Mouse (Mus musculus): ENCODE measurements around the gene Phc3. TPM values are rescaled to one million over a fixed set of nuclear protein-coding genes. Genes with fewer than 3 reads are reported as not detected.

The Phc3 gene
- total RNA-seq, 1 experiment from 2014 or later, result 44.8 TPM

DNA sequence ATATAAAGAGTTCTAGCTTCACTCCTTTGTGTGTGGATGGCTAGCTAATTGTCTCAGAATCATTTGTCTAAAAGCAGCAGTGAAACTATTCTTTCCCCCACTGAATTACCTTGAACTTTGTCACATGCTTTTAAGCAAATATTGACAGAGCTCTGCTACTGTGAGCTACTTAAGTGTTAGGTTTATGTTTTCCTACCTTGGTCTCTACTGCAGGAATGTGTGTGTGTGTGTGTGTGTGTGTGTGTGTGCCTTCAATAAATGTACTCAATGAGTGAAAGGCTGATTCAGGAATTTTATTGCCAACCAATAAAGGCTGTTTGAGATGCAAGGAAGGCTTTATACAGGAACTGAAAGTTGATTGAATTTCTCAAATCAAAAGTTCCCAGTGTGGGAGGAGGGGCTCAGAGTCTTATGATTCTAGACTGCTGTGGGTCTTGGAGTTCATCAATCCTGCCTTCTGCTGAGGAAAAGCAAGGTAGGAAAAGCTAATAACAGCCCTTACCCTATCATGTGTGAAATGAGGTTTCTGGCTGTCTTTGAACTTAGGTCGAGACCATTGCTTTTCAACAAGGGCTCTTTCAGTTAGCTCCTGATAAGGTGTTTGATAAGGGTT lies 7.9 kb upstream of the Phc3 start:
- DNase-seq, result no peak

DNA sequence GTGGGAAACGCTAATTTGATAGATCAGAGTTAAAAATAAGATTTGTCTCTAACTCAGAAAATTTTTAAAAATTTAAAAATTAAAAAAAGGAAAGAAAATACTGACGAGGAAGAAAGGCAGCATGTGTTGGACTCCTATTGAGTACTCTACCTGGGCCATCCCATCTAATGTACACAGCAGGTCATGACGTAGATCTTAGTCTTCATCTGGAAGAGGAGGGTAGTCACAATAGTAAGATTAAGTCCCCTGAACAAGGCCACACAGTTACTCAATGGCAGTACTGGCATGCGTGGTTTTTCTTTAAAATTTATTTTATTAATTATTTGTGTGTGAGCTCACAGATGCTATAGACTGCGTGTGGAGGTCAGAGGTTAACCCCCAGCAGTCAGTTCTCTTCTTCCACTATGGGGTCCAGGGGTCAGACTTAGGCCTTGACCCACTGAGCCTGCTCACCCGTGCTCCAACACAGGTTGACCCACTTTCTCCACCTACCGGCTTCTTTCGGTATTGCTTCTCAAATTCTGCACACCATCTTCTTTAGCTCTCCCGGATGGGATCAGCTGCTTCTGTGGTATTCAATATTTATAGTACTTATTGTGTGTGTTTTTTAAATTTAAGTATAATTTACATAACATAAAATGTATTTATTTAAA lies 6.0 kb upstream of the Phc3 start:
- peak; percentile 53 for DNase-seq

DNA sequence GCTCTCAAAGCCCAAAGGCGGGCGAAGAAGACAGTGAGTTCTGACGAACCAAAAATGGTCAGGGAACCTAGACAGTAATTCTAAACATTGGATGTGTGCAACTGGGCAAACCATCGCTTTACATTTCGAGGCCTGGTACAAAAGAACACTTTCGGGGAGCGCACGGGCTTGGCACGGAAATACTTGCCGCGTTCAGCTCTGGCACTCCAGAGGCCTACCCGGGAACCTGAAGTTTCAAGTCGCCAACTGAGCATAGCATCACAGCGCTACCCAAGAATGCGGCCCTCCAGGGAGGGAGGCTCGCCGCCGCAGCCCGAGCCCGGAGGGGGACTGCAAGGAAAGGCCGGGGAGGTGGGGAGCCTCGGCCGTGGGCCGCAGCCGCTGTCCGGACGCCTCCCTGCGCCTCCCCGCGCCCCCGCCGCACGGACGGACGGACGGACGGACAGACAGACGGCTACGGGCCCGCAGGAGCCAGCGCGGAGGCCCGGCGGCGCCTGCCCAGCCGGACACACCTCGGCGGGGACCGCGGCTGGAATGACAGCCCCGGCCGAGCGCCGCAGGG lies 603 bp downstream of the Phc3 start:
- peak; percentile 49 for DNase-seq

DNA sequence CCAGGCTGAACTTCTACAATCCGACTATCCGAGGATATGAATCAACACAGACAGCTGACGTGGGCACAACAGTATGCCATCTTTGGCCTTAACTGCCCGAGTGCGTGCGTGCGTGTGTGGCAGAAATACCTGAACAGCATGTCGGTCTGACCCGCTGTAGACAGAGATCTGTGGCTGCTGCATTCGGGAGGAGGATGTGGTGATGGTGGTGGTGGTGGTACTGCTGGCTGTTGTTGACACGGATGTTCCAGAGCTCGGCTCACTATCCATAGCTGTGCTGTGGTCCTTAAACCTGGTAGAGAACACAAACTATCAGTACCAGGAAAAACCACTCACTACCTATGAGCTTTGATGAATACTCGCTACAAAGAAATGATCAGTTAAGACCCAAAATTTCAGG lies 3.6 kb downstream of the Phc3 start:
- DNase-seq, result no peak

DNA sequence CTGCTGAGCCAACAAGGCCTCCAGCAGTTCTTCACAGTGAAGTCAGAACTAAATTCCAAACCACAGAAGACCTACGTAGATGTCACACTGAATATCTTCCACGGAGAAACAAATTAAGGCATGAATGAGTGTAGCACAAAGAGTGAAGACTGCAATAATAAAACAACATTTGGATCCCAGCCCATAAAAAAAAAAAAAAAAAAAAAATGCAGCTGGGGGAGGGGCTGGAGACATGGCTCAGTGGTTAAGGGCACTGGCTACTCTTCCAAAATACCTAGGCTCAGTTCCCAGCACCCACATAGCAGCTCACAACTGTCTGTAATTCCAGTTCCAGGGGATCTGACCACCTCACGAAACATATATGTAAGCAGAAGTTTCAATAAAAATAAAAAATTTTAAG lies 5.0 kb downstream of the Phc3 start:
- DNase-seq, result no peak

DNA sequence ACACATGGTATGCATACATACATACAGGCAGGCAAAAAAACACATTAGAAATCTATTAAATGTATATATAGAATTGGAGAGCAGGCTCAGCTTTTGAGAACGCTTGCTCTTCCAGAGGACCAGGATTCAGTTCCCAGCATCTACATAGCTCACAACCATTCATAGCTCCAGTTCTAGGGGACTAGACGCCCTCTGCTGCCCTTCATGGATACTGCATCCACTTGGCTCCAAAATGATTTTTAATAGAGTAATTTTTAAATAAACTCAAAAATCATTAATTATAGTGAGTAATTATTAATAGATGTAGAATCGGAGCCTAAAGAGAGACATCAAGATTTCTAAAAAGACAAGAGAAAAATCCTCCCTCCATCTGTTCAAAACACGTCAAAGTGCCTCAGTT lies 6.1 kb downstream of the Phc3 start:
- DNase-seq, result no peak

DNA sequence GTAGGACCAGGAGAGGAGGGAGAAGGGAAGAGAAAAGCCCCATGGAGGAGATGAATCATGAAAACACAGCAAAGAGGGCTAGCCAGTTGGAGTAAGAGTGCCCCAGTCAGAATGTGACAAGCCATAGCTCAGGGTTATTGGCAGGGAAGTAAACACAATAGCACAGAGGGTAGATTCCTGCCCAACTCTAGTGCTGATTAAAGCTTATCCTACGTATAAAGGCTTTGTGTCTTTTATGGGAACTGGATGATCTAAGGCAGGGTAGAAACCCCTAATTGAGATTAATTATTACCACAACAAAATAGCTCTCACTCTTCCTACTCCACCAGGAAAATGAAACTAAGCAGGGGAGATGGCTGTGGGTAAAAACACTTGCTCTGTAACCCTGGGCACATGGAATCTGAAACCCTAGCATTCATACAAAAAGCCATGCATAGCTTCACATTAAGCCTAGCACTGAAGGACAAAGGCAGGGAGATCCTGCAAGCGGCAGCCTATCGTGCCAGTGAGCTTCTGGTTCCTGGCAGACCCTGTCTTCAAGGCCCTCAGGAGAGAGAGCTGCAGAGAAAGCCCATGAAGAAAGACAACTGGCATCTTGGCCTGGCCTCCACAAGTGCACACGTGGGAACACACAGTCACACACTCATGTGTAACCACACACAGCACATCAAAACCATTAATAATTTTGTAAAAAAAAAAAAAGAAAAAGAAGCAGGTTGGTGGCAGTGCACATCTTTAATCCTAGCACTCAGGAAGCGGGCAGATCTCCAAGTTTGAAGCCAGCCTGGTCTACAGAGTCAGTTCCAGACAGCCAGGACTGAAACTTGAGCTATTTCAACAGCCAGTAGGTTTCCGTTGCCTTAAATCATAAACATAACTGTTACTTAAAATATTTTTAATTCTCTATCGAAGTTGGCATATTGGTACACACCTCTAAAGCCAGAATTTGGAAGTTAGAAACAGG lies 9.1 kb downstream of the Phc3 start:
- no peak for DNase-seq

DNA sequence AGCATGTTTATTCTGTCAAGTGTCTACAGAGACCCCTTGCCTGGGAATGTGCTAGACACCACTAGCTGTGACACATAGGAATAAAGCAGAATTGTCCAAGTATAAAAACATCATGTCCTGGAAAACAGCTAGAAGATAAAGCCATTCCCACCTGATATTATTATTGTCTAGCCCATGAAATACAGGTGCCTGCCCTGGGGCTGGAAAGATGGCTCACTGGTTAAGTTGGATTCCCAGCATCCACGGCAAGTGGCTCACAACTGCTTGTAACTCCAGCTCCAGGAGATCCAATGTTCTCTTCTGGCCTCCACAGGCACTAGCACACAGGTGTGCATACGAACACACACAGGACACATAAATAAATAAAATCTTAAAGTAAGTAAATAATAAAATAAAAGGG lies 10.5 kb downstream of the Phc3 start:
- no peak for DNase-seq

DNA sequence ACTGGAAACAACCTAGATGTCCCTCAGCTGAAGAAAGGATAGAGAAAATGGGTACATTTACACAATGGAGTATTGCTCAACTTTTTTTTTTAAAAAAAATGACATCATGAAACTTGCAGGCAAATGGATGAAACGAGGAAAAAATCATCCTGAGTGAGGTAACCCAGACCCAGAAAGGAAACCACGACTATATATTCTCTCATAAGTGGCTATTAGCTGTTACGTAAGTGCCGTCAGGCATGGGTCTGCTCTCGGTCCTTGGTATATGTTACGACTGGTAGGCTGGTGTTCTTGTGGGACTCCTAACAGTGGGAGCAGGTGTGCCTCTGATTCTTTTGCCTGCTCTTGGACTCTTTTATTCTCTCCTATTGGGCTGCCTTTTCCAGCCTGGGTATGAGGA lies 12.9 kb downstream of the Phc3 start:
- DNase-seq, result no peak

DNA sequence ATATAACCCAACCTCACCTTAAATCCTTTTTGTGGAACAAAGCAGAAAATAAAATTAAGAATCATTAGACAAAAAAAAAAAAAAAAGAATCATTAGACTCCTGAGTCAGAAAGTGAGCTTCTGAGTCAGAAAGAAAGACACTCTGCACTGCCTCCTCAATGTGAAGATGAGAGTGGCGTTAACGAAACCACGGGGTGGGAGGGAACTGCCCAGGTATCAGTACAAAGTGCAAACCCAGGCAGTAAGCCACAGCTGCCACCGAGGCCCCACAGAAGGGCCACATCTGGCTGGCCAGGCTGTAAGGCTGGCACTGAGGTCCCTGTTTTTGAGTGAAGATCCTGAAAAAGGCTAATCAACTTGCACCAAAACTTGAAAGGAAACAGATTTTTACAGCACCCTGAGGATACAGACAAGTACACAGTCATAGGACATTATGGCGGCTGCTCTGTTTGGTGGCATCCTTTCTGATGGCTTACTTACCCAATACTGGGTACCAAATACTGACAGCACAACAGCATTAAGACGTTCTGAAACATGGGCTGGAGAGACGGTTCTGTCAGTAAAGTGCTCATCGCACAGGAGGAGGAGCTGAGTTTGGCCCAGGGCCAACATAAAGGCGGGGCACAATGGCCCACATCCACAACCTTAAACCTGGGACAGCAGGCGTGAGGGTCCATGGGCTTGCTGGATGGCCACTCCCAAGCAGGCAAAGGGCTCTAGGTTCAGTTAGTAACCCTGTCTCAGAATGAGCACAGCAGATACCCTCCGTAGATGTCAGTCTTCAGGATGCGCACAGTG lies 16.7 kb downstream of the Phc3 start:
- DNase-seq, result no peak

DNA sequence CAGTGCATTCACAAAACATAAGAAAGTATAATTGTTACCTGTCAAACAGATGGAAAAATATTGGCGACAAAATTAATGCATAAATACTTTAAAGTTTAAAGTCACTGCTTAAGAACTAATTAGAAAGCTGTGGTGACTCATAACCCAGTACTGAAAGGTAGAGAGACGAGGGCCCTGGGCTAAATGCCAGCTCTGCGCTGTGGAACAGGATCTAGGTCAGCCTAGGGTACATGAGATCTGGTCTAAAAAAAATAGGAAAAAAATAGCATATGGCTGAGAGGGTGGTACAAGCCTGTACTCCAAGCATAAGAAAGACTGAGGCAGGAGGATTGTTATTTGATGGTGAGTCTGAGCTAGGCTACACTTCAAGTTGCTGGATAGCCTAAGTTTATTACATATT lies 17.6 kb downstream of the Phc3 start:
- peak; percentile 80 for DNase-seq

DNA sequence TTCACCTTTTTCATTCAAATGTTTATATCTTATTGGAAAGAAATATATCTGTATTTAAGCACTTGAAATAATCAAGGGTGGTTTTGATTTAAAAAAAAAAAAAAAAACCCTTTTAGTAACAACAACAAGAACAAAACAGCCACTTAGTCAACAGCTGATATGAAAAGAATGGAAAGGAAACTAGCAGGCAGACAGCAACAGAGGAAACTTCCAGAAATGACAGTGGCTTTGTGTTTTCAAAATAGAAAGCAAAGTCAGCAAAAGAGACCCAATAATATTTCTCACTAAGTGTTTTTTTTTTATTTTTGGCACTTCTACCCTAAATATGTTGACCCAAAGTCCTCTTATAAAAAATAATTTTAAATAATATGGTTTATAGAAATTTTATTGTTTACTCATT lies 34.8 kb downstream of the Phc3 start:
- no peak for DNase-seq

DNA sequence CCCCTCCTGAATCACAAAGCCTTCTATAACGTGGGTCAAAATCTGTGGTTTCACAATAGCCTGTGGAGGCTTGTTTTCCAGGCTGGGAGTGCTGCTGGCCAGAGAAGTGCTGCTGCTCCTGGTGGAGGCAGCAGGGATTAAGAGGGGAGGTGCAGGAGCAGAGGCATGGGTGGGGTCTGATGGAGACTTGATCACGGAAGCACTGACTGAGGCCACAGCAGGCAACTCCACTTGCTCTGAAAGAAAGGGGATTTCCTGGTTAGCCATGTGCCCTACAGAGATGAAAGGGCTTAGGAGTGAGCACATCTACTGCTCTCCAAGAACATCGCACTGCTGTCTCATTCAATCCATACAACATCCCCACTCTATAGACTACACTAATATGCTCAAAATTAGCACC lies 39.4 kb downstream of the Phc3 start:
- DNase-seq, result no peak

DNA sequence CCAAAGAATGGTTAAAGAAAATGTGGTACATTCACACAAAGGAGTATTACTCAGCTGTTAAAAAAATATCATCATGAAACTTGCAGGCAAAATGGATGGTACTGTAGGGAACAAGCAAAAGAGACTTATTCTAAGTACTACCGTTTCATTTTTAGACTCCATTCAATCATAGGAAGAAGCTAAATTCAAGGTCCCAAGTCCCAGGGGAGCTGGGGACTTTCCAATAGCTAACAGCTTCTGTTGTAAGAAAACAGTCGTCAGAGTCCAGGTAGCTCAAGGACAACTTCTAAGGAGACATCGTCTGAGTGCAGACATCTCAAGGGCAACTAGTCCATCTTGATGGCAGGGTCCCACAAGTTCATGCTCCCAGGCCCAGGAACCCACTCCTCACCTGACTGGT lies 41.6 kb downstream of the Phc3 start:
- DNase-seq, result no peak

DNA sequence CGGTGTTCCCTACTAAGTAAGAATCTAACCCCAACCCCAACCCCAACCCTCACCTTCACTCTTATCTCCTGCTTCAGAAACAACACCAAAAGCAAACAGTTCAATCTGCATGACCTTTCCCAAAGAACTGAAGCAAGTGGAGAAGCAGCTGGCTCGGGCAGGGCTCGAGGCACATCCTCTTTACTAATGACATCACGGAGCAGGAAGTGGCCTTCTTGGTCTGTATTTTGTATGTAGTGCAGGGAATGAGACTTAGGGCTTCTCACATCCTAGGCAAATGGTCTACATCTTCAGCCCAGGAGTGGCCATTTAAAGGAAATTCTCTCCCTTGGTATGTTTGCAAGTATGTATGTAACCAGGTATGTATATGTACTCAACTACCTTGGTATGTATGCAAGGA lies 52.1 kb downstream of the Phc3 start:
- DNase-seq, result no peak

DNA sequence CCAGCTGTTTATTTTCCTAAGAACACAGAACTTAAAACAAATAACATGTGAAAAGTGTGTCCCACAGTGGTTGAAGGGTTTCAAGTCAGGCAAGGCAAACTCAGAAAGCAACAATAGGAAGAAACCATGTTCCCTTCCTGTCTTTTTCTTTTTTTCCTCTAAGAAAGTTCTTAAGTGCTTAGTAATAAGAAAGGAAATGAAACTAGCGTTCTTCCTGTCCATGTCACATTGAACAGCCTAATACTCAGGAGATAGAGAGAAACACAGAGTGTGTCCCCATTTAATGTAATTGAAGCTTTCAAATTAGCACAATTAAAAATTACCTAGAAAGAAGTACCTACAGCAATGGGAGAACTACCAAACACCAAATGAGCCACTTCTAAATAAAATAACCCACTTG lies 64.6 kb downstream of the Phc3 start:
- DNase-seq, result no peak

DNA sequence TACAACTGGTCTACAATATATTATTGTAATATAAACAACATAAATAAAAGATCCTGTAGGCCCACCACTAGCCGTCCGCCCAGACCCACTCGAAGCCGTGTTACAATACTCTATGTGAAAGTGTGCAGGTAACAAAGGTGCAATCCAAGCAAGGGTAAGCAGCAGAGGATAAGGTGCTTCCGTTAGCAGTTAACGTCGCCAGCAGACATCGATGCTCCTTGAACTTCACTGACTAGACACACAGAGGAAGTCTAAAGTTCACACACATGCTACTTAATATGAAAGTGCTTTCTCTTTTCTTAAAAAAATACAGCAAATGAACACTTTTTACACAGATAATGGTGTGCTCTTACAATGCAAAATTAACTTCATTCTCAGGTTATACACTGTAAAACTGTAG lies 69.8 kb downstream of the Phc3 start:
- DNase-seq, result no peak

DNA sequence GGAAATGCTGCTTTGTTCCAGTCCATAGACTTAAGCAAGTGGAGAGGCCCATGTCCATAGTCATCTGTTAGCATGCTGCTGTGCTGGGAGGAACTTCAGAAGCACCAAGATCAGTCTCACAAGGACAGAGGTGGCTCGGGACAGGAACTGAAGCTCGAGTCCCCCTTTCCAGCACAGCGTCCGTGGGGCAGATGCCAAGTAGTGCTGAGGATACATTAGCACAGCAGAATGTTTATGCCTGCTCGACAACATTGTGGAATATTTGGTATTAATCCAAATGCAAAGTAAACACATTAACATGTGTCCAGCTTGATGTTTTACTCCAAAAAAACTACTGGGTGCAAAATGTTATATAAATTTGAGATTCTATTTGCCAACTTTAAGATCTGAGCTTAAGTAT lies 72.5 kb downstream of the Phc3 start:
- no peak for DNase-seq

DNA sequence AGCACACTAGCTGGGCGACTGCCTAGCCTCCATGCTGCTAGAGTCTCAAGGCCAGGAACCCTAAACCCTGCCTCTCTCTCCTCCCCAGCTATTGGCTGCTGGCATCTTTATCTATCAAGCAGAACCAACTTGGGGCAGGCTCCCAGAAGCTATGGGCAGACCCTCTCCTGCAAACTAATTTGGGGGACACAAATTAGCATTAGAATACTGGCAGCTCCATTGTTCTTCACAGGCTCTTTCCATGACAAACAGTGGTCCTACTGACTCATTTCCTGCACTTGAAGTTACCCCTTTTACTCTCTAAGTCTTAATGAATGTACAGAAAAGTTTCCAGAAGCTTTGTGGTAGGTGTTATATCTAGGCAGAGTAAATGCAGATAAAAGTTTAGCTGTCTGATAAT lies 80.2 kb downstream of the Phc3 start:
- no peak for DNase-seq

DNA sequence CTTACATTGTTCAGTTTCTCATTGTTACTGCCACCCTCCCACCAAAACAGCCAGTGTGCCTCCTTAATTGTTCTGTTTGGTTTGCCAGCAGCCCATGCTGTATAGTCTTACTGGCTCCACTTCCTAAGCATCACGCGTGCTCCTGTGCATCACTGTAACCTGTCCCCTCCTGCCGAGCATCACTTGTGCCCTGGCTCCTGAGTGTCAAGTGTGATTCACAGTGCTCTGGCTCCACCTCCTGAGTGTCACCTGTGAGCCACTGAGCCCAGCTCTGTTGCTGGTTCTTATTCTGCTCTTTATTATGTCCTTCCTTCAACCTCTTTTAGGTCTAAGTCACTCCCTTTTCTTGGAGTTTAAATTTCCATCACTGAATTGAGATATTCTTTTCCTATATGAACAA lies 81.8 kb downstream of the Phc3 start:
- DNase-seq, result no peak

DNA sequence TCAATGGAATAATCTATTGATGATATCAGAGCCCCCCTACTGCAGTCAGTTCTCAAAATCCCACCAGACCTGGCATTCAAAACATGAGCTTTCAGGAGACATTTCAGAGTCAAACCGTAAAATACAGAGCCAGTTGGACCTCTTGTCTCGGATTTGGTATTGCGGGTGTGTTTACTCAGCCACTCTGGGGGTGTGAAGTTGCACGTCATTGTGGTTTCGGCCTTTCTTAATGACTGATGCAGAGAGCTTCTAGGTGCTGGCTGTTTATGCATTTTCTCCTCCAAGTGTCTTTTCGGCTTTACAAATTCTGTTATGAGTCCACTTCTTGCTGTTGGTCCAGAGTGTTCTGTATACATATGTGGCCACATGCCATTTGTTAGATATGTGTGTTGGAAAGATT lies 92.5 kb downstream of the Phc3 start:
- no peak for DNase-seq

DNA sequence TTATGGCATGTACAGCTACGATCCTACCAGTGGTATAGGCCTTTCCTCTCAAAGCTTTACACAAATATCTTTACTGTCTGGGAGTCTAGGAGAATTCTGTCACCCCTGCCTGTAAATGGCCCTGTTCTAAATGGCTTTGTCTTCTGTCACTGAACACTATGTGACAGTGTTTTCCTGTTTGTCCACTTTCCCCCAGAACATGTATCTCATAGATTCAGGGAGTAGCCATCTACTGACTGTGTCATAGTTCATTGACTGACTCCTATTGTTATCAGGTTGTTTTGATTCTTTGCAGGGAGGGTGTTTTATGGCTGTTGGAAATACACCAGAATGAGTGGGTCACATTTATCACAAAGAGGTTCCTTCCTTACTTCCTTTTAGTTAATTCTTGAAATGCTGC lies 99.2 kb downstream of the Phc3 start:
- no peak for DNase-seq

Data from adrenal gland, postnatal 25 days (tissue).